Comparison of ENCODE assay signal across 8 mouse cellular contexts in the genomic region with DNA sequence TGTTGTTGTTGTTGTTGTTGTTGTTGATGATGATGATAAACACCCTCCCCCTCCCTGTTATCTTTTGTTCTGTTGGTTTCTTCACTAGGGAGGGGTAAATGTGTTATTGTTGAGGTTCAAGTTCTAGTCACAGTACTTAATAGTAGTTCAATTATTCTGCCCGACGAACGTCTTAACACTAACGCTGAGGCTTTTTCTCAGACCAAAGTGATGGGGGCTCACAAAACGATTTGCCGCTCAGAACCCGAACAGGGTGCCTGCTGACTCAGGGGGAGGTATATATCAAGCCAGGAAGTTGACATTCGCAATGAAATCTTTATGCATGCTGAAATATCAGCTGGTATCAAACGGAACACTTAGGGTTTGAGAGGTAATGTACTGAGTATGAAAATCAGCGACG. TPM values are rescaled to one million over a fixed set of nuclear protein-coding genes. Genes with fewer than 3 reads are reported as not detected.
DNase-seq lines count a peak whose midpoint lies in the region; ATAC-seq and TF ChIP-seq lines count a peak whose summit lies in the region.

No protein-coding gene starts in this region.

- peak overlapping the region; percentile 94 for H3K4me2 ChIP-seq in heart, embryonic 13.5 days
- H3K4me2 ChIP-seq in forebrain, embryonic 15.5 days (replicated peaks): peak overlapping the region; percentile 99
- H3K4me2 ChIP-seq in liver, postnatal 0 days (ENCODE audit: low read depth, low read length): peak overlapping the region; percentile 91; the same call in 1 of the 2 replicates

- TF ChIP-seq POLR2A in ES-Bruce4 (IDR thresholded peaks at IDR 0.05; ENCODE audit: insufficient read depth, low read length): no peak

- peak overlapping the region; percentile 72 for H3K4me3 ChIP-seq in heart, embryonic 13.5 days
- peak overlapping the region; percentile 67 for H3K4me3 ChIP-seq in ES-Bruce4 (ENCODE audit: low read depth, low read length)
- peak overlapping the region; percentile 71 for H3K4me3 ChIP-seq in forebrain, embryonic 15.5 days
- peak overlapping the region; percentile 58 for H3K4me3 ChIP-seq in liver, postnatal 0 days (ENCODE audit: low read depth, low read length)

- H3K4me1 ChIP-seq in heart, embryonic 13.5 days: peaks cover 8% of the 10 kb centered on the region
- H3K4me1 ChIP-seq in ES-Bruce4 (ENCODE audit: control insufficient read depth, insufficient read depth, low read length): peaks cover 4% of the 10 kb centered on the region
- peaks cover 23% of the 10 kb centered on the region for H3K4me1 ChIP-seq in forebrain, embryonic 15.5 days
- no peaks in the 10 kb centered on the region; the same call in 1 of the 2 replicates for H3K4me1 ChIP-seq in liver, postnatal 0 days (ENCODE audit: insufficient read depth)

- peaks cover 7% of the 10 kb centered on the region; the same call in 1 of the 2 replicates for H3K9me3 ChIP-seq in heart, embryonic 13.5 days
- no peaks in the 10 kb centered on the region for H3K9me3 ChIP-seq in ES-Bruce4 (replicated peaks; ENCODE audit: control insufficient read depth, insufficient read depth, low read length, poor library complexity, severe bottlenecking)
- H3K9me3 ChIP-seq in forebrain, embryonic 15.5 days: no peaks in the 10 kb centered on the region
- no peaks in the 10 kb centered on the region for H3K9me3 ChIP-seq in liver, postnatal 0 days (ENCODE audit: low read length)

- no peak for DNase-seq in heart, postnatal 14 days
- no peak for DNase-seq in liver, postnatal 0 days
- no peak for DNase-seq in adrenal gland, adult 8-10 months
- DNase-seq in thymus, postnatal 36 days: no peak

- peaks cover 20% of the 10 kb centered on the region for H3K27me3 ChIP-seq in heart, embryonic 13.5 days (replicated peaks)
- H3K27me3 ChIP-seq in ES-Bruce4 (ENCODE audit: control insufficient read depth, insufficient read depth, low read length, poor library complexity, severe bottlenecking): no peaks in the 10 kb centered on the region
- H3K27me3 ChIP-seq in forebrain, embryonic 15.5 days: no peaks in the 10 kb centered on the region
- H3K27me3 ChIP-seq in liver, postnatal 0 days (ENCODE audit: insufficient read depth, low read length): peaks cover 20% of the 10 kb centered on the region

- no peaks in the 10 kb centered on the region for H3K36me3 ChIP-seq in heart, embryonic 13.5 days
- H3K36me3 ChIP-seq in ES-Bruce4 (ENCODE audit: control insufficient read depth, insufficient read depth, low read length, poor library complexity, severe bottlenecking): peaks cover 10% of the 10 kb centered on the region
- H3K36me3 ChIP-seq in forebrain, embryonic 15.5 days: no peaks in the 10 kb centered on the region
- H3K36me3 ChIP-seq in liver, postnatal 0 days (replicated peaks; ENCODE audit: insufficient read depth, low read length): no peaks in the 10 kb centered on the region

- ATAC-seq in heart, embryonic 13.5 days (ENCODE audit: extremely low read depth, insufficient number of reproducible peaks, low FRiP score, low TSS enrichment): no peak
- ATAC-seq in forebrain, embryonic 15.5 days (replicated peaks): no peak
- ATAC-seq in liver, postnatal 0 days: no peak
- no peak for ATAC-seq in CD4-positive, CD25-positive, alpha-beta regulatory T cell, adult 4 months

- 34% methylated on average over 11 of the region's 11 CpGs for WGBS in heart, embryonic 13.5 days
- 16% methylated on average over 11 of the region's 11 CpGs for WGBS in forebrain, embryonic 15.5 days
- WGBS in liver, postnatal 0 days (ENCODE audit: insufficient replicate concordance): 38% methylated on average over 11 of the region's 11 CpGs

- H3K9ac ChIP-seq in heart, embryonic 13.5 days: peak overlapping the region; percentile 75; the same call in 1 of the 2 replicates
- peak overlapping the region; percentile 83 for H3K9ac ChIP-seq in ES-Bruce4 (ENCODE audit: low read depth, poor library complexity, severe bottlenecking)
- peak overlapping the region; percentile 80 for H3K9ac ChIP-seq in forebrain, embryonic 15.5 days (replicated peaks)
- H3K9ac ChIP-seq in liver, postnatal 0 days (replicated peaks): no peak overlapping the region

- intact Hi-C loops in heart, postnatal 14 days (cut with DNase I): loop anchor here (2.0 kb wide), 1 partner anchor 41 kb away; a partner anchor contains a TSS

- TF ChIP-seq CTCF in ES-Bruce4 (IDR thresholded peaks at IDR 0.05; ENCODE audit: low read depth, low read length): no peak
- no peak for TF ChIP-seq CTCF in liver, postnatal 0 days (IDR thresholded peaks at IDR 0.05; ENCODE audit: low read depth)

- H3K27ac ChIP-seq in heart, embryonic 13.5 days (replicated peaks): no peak overlapping the region
- H3K27ac ChIP-seq in ES-Bruce4 (ENCODE audit: insufficient read depth, low read length): 0 out of 2 replicates have a peak overlapping the region, but pooled peaks have one; percentile 39
- no peak overlapping the region for H3K27ac ChIP-seq in forebrain, embryonic 15.5 days (replicated peaks)
- H3K27ac ChIP-seq in liver, postnatal 0 days (ENCODE audit: low read depth): no peak overlapping the region

- no peak for TF ChIP-seq EP300 in ES-Bruce4 (IDR thresholded peaks at IDR 0.05; ENCODE audit: insufficient read depth, low read depth, low read length)
- TF ChIP-seq EP300 in liver, postnatal 0 days (IDR thresholded peaks at IDR 0.05; ENCODE audit: low read depth): no peak

RNA-seq across cellular contexts. Expression of a gene that starts 1.4 kb away (rescaled TPM):
- 4.5 and 6.4 TPM in 2 replicates for polyA plus RNA-seq in heart, embryonic 13.5 days (2015; fragmentation: Nextera tagmentation; extraction: Ambion mirVana)
- total RNA-seq in heart, postnatal 14 days (2021): 10 to 100 TPM; 56.8 to 62.4 TPM
- 43.5 and 52.7 TPM in 2 replicates for polyA plus RNA-seq in ES-Bruce4 (2011; ENCODE audit: insufficient read depth, insufficient read length, low read depth, missing spikeins)
- 16.7 and 18.4 TPM in 2 replicates for polyA plus RNA-seq in forebrain, embryonic 15.5 days (2015; fragmentation: Nextera tagmentation; extraction: Ambion mirVana)
- polyA plus RNA-seq in liver, postnatal 0 days (2015; fragmentation: Nextera tagmentation; extraction: Ambion mirVana): 2.9 and 3.2 TPM in 2 replicates
- 10 to 100 TPM in 3 of 4 experiments, 1 to 10 TPM in 1; 10.0 to 22.1 (median 17.4) TPM for total RNA-seq in adrenal gland, adult 8-10 months (2022)
- polyA plus RNA-seq in CD4-positive, CD25-positive, alpha-beta regulatory T cell, adult 4 months (2017; shearing (Covaris generic)): under 1 TPM; 0.19 to 0.43 TPM

RNA-seq across cellular contexts. Expression of a gene that starts 39.8 kb away (rescaled TPM):
- 45.7 and 51.4 TPM in 2 replicates for polyA plus RNA-seq in heart, embryonic 13.5 days (2015; fragmentation: Nextera tagmentation; extraction: Ambion mirVana)
- 10 to 100 TPM; 32.8 to 33.2 TPM for total RNA-seq in heart, postnatal 14 days (2021)
- polyA plus RNA-seq in ES-Bruce4 (2011; ENCODE audit: insufficient read depth, insufficient read length, low read depth, missing spikeins): 50.1 and 53.2 TPM in 2 replicates
- polyA plus RNA-seq in forebrain, embryonic 15.5 days (2015; fragmentation: Nextera tagmentation; extraction: Ambion mirVana): 34.4 and 35.4 TPM in 2 replicates
- 17.6 and 18.3 TPM in 2 replicates for polyA plus RNA-seq in liver, postnatal 0 days (2015; fragmentation: Nextera tagmentation; extraction: Ambion mirVana)
- total RNA-seq in adrenal gland, adult 8-10 months (2022): 10 to 100 TPM; 37.0 to 43.3 (median 40.7) TPM
- polyA plus RNA-seq in CD4-positive, CD25-positive, alpha-beta regulatory T cell, adult 4 months (2017; shearing (Covaris generic)): 10 to 100 TPM; 21.2 to 27.5 TPM

RNA-seq across cellular contexts. Expression of a gene that starts 59.4 kb away (rescaled TPM):
- polyA plus RNA-seq in heart, embryonic 13.5 days (2015; fragmentation: Nextera tagmentation; extraction: Ambion mirVana): 28.0 and 30.1 TPM in 2 replicates
- total RNA-seq in heart, postnatal 14 days (2021): 10 to 100 TPM; 41.5 to 43.8 TPM
- polyA plus RNA-seq in ES-Bruce4 (2011; ENCODE audit: insufficient read depth, insufficient read length, low read depth, missing spikeins): 116 and 127 TPM in 2 replicates
- polyA plus RNA-seq in forebrain, embryonic 15.5 days (2015; fragmentation: Nextera tagmentation; extraction: Ambion mirVana): 26.4 and 26.9 TPM in 2 replicates
- 7.9 and 9.2 TPM in 2 replicates for polyA plus RNA-seq in liver, postnatal 0 days (2015; fragmentation: Nextera tagmentation; extraction: Ambion mirVana)
- total RNA-seq in adrenal gland, adult 8-10 months (2022): 10 to 100 TPM; 36.5 to 38.9 (median 37.6) TPM
- 10 to 100 TPM; 18.1 to 19.2 TPM for polyA plus RNA-seq in CD4-positive, CD25-positive, alpha-beta regulatory T cell, adult 4 months (2017; shearing (Covaris generic))
